Mouse (Mus musculus) CH12F3 (cell line): ENCODE measurements around the gene Defa25.
"Not testable (repeated sequence)": the region's sequence is repeated elsewhere in the genome, so short reads cannot be mapped to it uniquely, and the experiment has no call there.

Source experiments
- in situ Hi-C: fragments of 300-500 bp; cut with MboI; formaldehyde crosslinking; loops from 2 replicates; pipeline ENCODE4 v1.14.3; 2020; ENCODE audit warnings: low sequenced_read_pairs

Defa25 gene

GRCm38 (mm10) chr8:21084142-21084541 lies at the start of gene Defa25:
Defa25 (plus strand) TSS chr8:21084442.
- in situ Hi-C loops = not testable (repeated sequence)

- in situ Hi-C loops = not testable (repeated sequence)
Observed at GRCm38 (mm10) chr8:21054747-21055146, 29.5 kb upstream of the Defa25 start, which contains the start of gene Defa23. Defa23 (plus strand) TSS chr8:21055047.

DNA sequence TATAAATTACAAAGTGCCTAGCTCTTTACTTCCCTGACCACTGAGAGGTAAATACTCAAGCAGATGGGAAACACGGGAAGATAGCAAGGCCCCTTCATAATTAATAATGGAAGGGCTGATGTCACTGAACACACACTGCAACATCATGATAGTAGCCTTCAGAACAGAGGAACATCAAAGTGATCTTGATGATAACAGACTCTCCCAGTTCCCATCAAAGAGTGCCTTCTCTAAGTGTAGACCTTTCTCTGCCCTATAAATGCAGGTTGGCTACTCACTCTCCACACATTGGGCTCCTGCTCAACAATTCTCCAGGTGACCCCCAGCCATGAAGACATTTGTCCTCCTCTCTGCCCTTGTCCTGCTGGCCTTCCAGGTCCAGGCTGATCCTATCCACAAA lies 19.5 kb upstream of the Defa25 start, which contains the start of gene Defa35:
Gene Defa35 (plus strand): TSS at position 301 of the 400 bp plus-strand sequence.
- in situ Hi-C loops = not testable (repeated sequence)

GRCm38 (mm10) chr8:21093106-21093505 lies 8.9 kb downstream of the Defa25 start:
- in situ Hi-C loops = no loop called here

GRCm38 (mm10) chr8:21095950-21096349 lies 11.7 kb downstream of the Defa25 start, which contains the start of gene Gm14851:
Gm14851 (minus strand) TSS chr8:21096050.
- in situ Hi-C loops = not testable (repeated sequence)

DNA sequence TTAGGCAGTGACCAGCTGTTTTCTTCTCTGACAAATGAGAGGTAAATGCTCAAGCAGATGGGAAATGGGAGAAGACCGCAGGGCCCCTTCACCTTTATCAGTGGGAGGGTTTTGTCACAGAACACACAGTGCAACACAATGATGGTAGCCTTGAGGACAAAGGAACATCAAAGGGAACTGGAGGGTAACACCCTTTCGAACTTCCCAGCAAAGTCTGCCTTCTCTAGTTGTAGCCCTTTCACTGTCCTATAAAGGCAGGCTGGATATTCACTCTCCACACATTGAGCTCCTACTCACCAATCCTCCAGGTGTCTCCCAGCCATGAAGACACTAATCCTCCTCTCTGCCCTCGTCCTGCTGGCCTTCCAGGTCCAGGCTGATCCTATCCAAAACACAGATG lies 50.1 kb downstream of the Defa25 start, which contains the start of gene Defa30:
Gene Defa30 (plus strand): TSS at position 301 of the 400 bp plus-strand sequence.
- in situ Hi-C loops = not testable (repeated sequence)
